Mouse (Mus musculus) bone marrow macrophage, adult 2 months (primary cell): ENCODE results near the gene Nit2.

Experiments
- CTCF ChIP-seq: IDR thresholded peaks from 2 replicates; pipeline ENCODE4 v1.5.1; 2012; ENCODE audit warnings: low read depth, mild to moderate bottlenecking, low read length, moderate library complexity
- POLR2A ChIP-seq: IDR thresholded peaks from 2 replicates; pipeline ENCODE4 v1.6.1; 2012; ENCODE audit warnings: mild to moderate bottlenecking, low read depth, low read length, borderline replicate concordance

GRCm38 (mm10) chr16:57175751-57176150, 8.6 kb upstream of the Nit2 start:
- TF ChIP-seq CTCF: no peak
- no peak for TF ChIP-seq POLR2A
